Mouse (Mus musculus) hindbrain, embryonic 11.5 days (tissue): ENCODE data around the gene Ankrd60. TPM values are rescaled to one million over a fixed set of nuclear protein-coding genes. Genes with fewer than 3 reads are reported as not detected.

Source experiments
- polyA plus RNA-seq: library from polyadenylated mRNA; unstranded; fragments of >200 nt; fragmentation: Nextera tagmentation; extraction: Ambion mirVana; gene quantifications from 2 replicates; pipeline ENCODE4 v1.2.1, GENCODE M21; 2014

The Ankrd60 gene
- polyA plus RNA-seq, 1 experiment from 2014 or later = not detected

Other genes starting within 250 kb of the Ankrd60 start
- not detected in 2 replicates for gene 1700021F07Rik, start 55.8 kb downstream of the Ankrd60 start, polyA plus RNA-seq
- 42.3 and 44.6 TPM in 2 replicates for gene Rab22a, start 81.4 kb upstream of the Ankrd60 start, polyA plus RNA-seq
- not detected in 2 replicates for gene 1700010B08Rik, start 141.1 kb upstream of the Ankrd60 start, polyA plus RNA-seq
- 16.1 and 18.1 TPM in 2 replicates for gene Vapb, start 159.1 kb upstream of the Ankrd60 start, polyA plus RNA-seq